ENCODE assay signal across 14 mouse cellular contexts in the genomic region with DNA sequence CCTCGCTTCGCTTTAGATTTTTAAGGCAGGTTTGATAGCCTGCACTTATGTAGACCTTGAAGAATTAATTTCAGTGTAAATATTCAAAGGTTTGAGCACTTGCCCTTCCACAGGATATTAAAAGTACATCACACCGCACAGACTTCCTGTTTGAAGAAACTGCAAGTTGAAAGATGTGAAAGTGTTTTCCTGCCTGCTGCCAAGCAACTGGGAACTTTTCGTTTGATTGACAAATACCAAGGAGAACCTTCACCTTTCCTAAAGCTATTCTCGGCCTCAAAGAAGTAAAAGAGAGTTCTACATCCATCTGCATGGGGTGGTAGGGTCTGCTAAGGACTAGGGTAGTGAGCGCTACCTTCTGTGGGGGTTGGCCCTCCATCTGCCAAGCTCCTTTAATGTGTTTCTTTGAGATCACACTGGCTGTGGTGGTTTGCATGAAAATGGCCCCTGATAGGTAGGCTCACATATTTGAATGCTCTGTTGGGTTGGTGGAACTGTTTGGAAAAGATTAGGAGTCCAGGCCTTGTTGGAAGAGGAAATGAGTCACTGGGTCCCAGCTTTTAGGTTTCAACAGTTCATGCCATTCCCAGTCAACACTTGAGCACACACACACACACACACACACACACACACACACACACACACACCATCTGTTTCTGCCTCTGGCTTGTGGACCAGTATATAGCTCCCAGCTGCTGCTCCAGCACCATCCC. TPM values are rescaled to one million over a fixed set of nuclear protein-coding genes. Genes with fewer than 3 reads are reported as not detected.
A peak's percentile ranks its signal among the peaks of the same experiment; 100 is the strongest.
DNase-seq lines count a peak whose midpoint lies in the region; ATAC-seq lines count a peak whose summit lies in the region.
"Had no signal": no experiment of that assay in that cellular context is flagged by ENCODE, and none has a peak within 500 bp of the region (broad histone marks: within the 10 kb centered on the region; RNA-seq: fewer than 3 reads in every experiment).

No protein-coding gene starts in this region.

- no peak overlapping the region for H3K4me2 ChIP-seq in heart, embryonic 12.5 days
- H3K4me2 ChIP-seq in midbrain, embryonic 13.5 days (replicated peaks), result no peak overlapping the region
- H3K4me2 ChIP-seq: forebrain, embryonic 13.5 days; hindbrain, embryonic 15.5 days had no signal

- no peaks in the 10 kb centered on the region for H3K27me3 ChIP-seq in heart, embryonic 12.5 days (replicated peaks)
- no peaks in the 10 kb centered on the region for H3K27me3 ChIP-seq in midbrain, embryonic 13.5 days
- H3K27me3 ChIP-seq: forebrain, embryonic 13.5 days; hindbrain, embryonic 15.5 days had no signal

- H3K4me1 ChIP-seq in heart, embryonic 12.5 days (replicated peaks), result 0 out of 2 replicates have a peak, but pooled peaks cover 9% of the 10 kb centered on the region
- H3K4me1 ChIP-seq in midbrain, embryonic 13.5 days (replicated peaks), result no peaks in the 10 kb centered on the region
- H3K4me1 ChIP-seq: forebrain, embryonic 13.5 days; hindbrain, embryonic 15.5 days had no signal

- no peaks in the 10 kb centered on the region for H3K9me3 ChIP-seq in heart, embryonic 12.5 days (replicated peaks)
- H3K9me3 ChIP-seq in midbrain, embryonic 13.5 days, result no peaks in the 10 kb centered on the region
- H3K9me3 ChIP-seq: forebrain, embryonic 13.5 days; hindbrain, embryonic 15.5 days had no signal

- peak; percentile 36; the same call in 1 of the 2 replicates for ATAC-seq in heart, embryonic 12.5 days (ENCODE audit: insufficient number of reproducible peaks, low FRiP score)
- ATAC-seq in inflammation-experienced regulatory T-cells, adult 6 months, result peak; percentile 96
- ATAC-seq in midbrain, embryonic 13.5 days, result no peak
- ATAC-seq: forebrain, embryonic 13.5 days had no signal

- H3K9ac ChIP-seq in heart, embryonic 12.5 days, result no peak overlapping the region
- H3K9ac ChIP-seq in midbrain, embryonic 13.5 days (replicated peaks), result no peak overlapping the region
- H3K9ac ChIP-seq: forebrain, embryonic 13.5 days; hindbrain, embryonic 15.5 days had no signal

- H3K36me3 ChIP-seq in heart, embryonic 12.5 days, result no peaks in the 10 kb centered on the region
- H3K36me3 ChIP-seq in midbrain, embryonic 13.5 days, result no peaks in the 10 kb centered on the region
- H3K36me3 ChIP-seq: hindbrain, embryonic 15.5 days had no signal

- no peak overlapping the region for H3K27ac ChIP-seq in heart, embryonic 12.5 days (ENCODE audit: poor library complexity, severe bottlenecking)
- no peak overlapping the region for H3K27ac ChIP-seq in midbrain, embryonic 13.5 days
- H3K27ac ChIP-seq: forebrain, embryonic 13.5 days; hindbrain, embryonic 15.5 days; macrophage had no signal

- WGBS in heart, embryonic 12.5 days, result 69% methylated on average over 6 of the region's 6 CpGs
- WGBS in midbrain, embryonic 13.5 days, result 86% methylated on average over 6 of the region's 6 CpGs

- H3K4me3 ChIP-seq in heart, embryonic 12.5 days, result no peak overlapping the region
- H3K4me3 ChIP-seq in midbrain, embryonic 13.5 days (replicated peaks), result no peak overlapping the region
- H3K4me3 ChIP-seq: forebrain, embryonic 13.5 days; hindbrain, embryonic 15.5 days; myocyte had no signal

- DNase-seq in heart, adult 9 months (ENCODE audit: low spot score in 2 of 2), result no peak
- peak; percentile 52 for DNase-seq in thymus, postnatal 0 days (ENCODE audit: low spot score)
- DNase-seq in thymus, postnatal 10 days (ENCODE audit: low spot score in 2 of 2), result no peak
- peak; percentile 23 for DNase-seq in thymus, postnatal 25 days
- no peak for DNase-seq in ovary, adult 18-20 months (ENCODE audit: low spot score)
- DNase-seq: adrenal gland, adult 8-10 months; cerebellum, adult 9-11 months had no signal

RNA-seq across cellular contexts. Expression of a gene that starts 22.5 kb away (rescaled TPM):
- polyA plus RNA-seq in heart, embryonic 12.5 days (2016; fragmentation: Nextera tagmentation; extraction: Ambion mirVana), result 10.4 and 10.6 TPM in 2 replicates
- polyA plus RNA-seq in thymus, postnatal 0 days (2015; fragmentation: Nextera tagmentation; extraction: Ambion mirVana), result 10.9 and 15.3 TPM in 2 replicates
- 10 to 100 TPM in 2 of 3 experiments, 1 to 10 TPM in 1; 5.2 to 11.9 (median 10.6) TPM for polyA plus RNA-seq in inflammation-experienced regulatory T-cells, adult 6 months (2017; shearing (Covaris generic))
- polyA plus RNA-seq in midbrain, embryonic 13.5 days (2015; fragmentation: Nextera tagmentation; extraction: Ambion mirVana), result 7.5 and 9.1 TPM in 2 replicates

Comparison
In these comparisons a context has a peak if more than half of its experiments do, and no peak if none do; other contexts are left out.
1. DNase-seq: peak in thymus, postnatal 0 days (single experiment) and thymus, postnatal 25 days (single experiment); none in heart, adult 9 months (0 of 2), thymus, postnatal 10 days (0 of 2) and ovary, adult 18-20 months (single experiment).